Mouse (Mus musculus): ENCODE measurements at regions not wholly inside any gene's neighbourhood (a gene's known extent, or its start where the extent isn't known, plus 50 kb on each side); places are given as distances from the start of the nearest gene placed in this dataset.

- peak; percentile 40 for DNase-seq
Observed at GRCm38 (mm10) chr9:81726542-81726941, 92.9 kb upstream of the Htr1b start.

GRCm38 (mm10) chr9:81720103-81720502, 86.5 kb upstream of the Htr1b start:
- no peak for DNase-seq

- no peak for DNase-seq
Observed at GRCm38 (mm10) chr9:81716980-81717868, 83.6 kb upstream of the Htr1b start.

GRCm38 (mm10) chr9:81691351-81691750, 57.7 kb upstream of the Htr1b start:
- no peak for DNase-seq

GRCm38 (mm10) chr9:81689744-81690143, 56.1 kb upstream of the Htr1b start:
- DNase-seq = no peak
